9 mouse cellular contexts compared by ENCODE assay signal in the genomic region with DNA sequence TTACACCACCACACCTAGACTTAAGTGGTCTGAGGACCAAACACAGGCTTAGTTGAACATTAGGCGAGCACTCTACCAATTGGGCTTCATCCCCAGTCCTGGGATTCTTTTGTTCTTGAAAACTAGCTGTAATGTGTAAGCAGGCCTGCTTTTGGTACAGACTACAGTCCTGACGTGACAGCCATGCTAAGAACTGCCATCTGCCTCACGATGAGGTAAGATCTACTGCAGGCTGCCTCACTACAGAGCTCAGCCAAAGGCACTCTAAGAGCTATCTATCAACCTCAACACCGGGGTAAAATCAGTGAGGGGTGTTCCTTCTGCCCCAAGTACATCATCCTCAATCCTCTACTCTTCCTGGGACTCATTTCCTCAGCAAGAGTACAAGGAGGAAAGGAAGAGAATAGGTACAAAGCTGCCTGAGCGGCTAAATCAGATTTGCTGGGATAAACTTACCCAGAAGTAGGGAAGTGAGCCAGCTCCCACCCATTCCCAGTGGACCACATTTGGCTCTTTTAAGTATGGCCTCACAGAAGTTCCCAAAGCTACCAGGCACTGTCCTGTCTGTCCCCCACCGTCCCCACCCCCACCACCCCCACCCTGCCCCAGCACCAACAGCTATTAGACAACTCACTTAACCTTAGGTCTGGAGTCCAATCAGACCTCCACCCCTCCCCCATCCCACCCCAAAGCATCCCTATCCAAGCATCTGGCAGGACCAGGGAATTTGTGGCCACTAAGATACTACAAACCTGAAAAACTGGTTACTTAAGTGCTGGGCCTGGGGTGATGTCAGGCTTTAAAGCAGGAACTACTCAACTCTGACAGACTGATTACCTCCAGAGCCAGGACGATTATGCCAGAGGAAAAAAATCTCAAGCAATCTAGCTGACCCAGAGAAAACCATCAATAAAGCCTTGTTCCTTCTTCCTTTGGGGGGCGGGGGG. TPM values are rescaled to one million over a fixed set of nuclear protein-coding genes. Genes with fewer than 3 reads are reported as not detected.
DNase-seq lines count a peak whose midpoint lies in the region; ATAC-seq and TF ChIP-seq lines count a peak whose summit lies in the region.
"Had no signal": no experiment of that assay in that cellular context is flagged by ENCODE, and none has a peak within 500 bp of the region (broad histone marks: within the 10 kb centered on the region; RNA-seq: fewer than 3 reads in every experiment).

No protein-coding gene starts in this region.

- peak; percentile 56 for DNase-seq in kidney, adult 11 months
- DNase-seq in kidney, adult 18-20 months: no peak
- DNase-seq in embryo, embryonic 9.5 days (ENCODE audit: extremely low spot score): peak; percentile 53
- DNase-seq in hindbrain, postnatal 0 days (ENCODE audit: low spot score): no peak
- DNase-seq in ovary, adult 18-20 months (ENCODE audit: low spot score): no peak
- no peak for DNase-seq in ovary, postnatal 10 days (ENCODE audit: low spot score)
- DNase-seq in adrenal gland, adult 2 months: no peak
- DNase-seq: liver had no signal

- TF ChIP-seq CTCF in hindbrain, postnatal 0 days (IDR thresholded peaks at IDR 0.05; ENCODE audit: low read depth): no peak

- no peak overlapping the region for H3K27ac ChIP-seq in hindbrain, postnatal 0 days
- peak overlapping the region; percentile 84 for H3K27ac ChIP-seq in lung, embryonic 15.5 days

- no peaks in the 10 kb centered on the region for H3K4me1 ChIP-seq in hindbrain, postnatal 0 days (ENCODE audit: insufficient read depth, low read length)
- peaks cover 80% of the 10 kb centered on the region for H3K4me1 ChIP-seq in lung, embryonic 15.5 days

- no peaks in the 10 kb centered on the region for H3K9me3 ChIP-seq in hindbrain, postnatal 0 days (ENCODE audit: low read length)
- no peaks in the 10 kb centered on the region for H3K9me3 ChIP-seq in lung, embryonic 15.5 days

- 47% methylated on average over 7 of the region's 8 CpGs for WGBS in hindbrain, postnatal 0 days
- WGBS in lung, embryonic 15.5 days: 23% methylated on average over 7 of the region's 8 CpGs

- no peak overlapping the region for H3K4me3 ChIP-seq in hindbrain, postnatal 0 days (ENCODE audit: low read length)
- no peak overlapping the region for H3K4me3 ChIP-seq in lung, embryonic 15.5 days

- H3K27me3 ChIP-seq in hindbrain, postnatal 0 days (ENCODE audit: insufficient read depth, low read length): no peaks in the 10 kb centered on the region
- H3K27me3 ChIP-seq in lung, embryonic 15.5 days: no peaks in the 10 kb centered on the region

- ATAC-seq in hindbrain, postnatal 0 days: peak; percentile 43; the same call in 1 of the 2 replicates
- peak; percentile 36; the same call in 1 of the 2 replicates for ATAC-seq in lung, embryonic 15.5 days (ENCODE audit: borderline replicate concordance, extremely low read depth, low FRiP score, low TSS enrichment)

- H3K9ac ChIP-seq in hindbrain, postnatal 0 days (replicated peaks; ENCODE audit: low read length): no peak overlapping the region
- H3K9ac ChIP-seq in lung, embryonic 15.5 days: no peak overlapping the region

- H3K36me3 ChIP-seq in hindbrain, postnatal 0 days (ENCODE audit: insufficient read depth, low read length): no peaks in the 10 kb centered on the region; the same call in 1 of the 2 replicates
- peaks cover 33% of the 10 kb centered on the region for H3K36me3 ChIP-seq in lung, embryonic 15.5 days

- H3K4me2 ChIP-seq in hindbrain, postnatal 0 days (ENCODE audit: low read depth, low read length): no peak overlapping the region
- peak overlapping the region; percentile 42 for H3K4me2 ChIP-seq in lung, embryonic 15.5 days

RNA-seq across cellular contexts. Expression of a gene that starts 19.8 kb away (rescaled TPM):
- 30.7 and 30.9 TPM in 2 replicates for total RNA-seq in hindbrain, postnatal 0 days (2014; rRNA removed)
- polyA plus RNA-seq in hindbrain, postnatal 0 days (2015; fragmentation: Nextera tagmentation; extraction: Ambion mirVana): 4.2 and 4.7 TPM in 2 replicates
- 58.4 and 62.5 TPM in 2 replicates for polyA plus RNA-seq in lung, embryonic 15.5 days (2015; fragmentation: Nextera tagmentation; extraction: Ambion mirVana)
- total RNA-seq in adrenal gland, adult 2 months (2021): 10 to 100 TPM; 66.8 to 74.7 TPM
- polyA plus RNA-seq in adrenal gland, adult 2 months (2012; rRNA removed): 21.9 and 23.2 TPM in 2 replicates

Comparison
In these comparisons a context has a peak if more than half of its experiments do, and no peak if none do; other contexts are left out.
1. DNase-seq: peak in kidney, adult 11 months (single experiment) and embryo, embryonic 9.5 days (single experiment); none in kidney, adult 18-20 months (single experiment), hindbrain, postnatal 0 days (single experiment), ovary, adult 18-20 months (single experiment), ovary, postnatal 10 days (single experiment) and adrenal gland, adult 2 months (single experiment).